ENCODE assay signal across 27 mouse cellular contexts in the genomic region with DNA sequence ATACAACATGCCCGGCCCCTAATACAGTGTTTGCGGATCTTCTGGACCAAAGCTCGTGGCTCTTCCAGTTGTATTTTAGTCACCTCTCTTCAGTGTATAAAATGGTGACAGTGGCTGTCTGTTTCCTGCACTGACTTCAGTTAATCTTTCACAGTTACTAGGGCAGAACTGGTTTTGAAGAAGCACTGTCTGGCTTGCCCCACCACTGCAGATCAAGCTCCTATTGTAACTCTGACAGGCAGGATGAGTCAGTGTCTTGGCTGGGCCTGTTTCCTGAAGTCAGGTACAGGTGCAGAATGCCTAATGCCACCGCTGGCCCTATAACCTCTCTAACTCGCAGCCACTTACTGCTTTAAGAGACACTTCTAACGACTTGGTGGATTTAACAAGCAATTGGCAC.
"Had no signal": no experiment of that assay in that cellular context is flagged by ENCODE, and none has a peak within 500 bp of the region (broad histone marks: within the 10 kb centered on the region; RNA-seq: fewer than 3 reads in every experiment).

No protein-coding gene starts in this region.

- H3K4me3 ChIP-seq: embryonic facial prominence, embryonic 10.5 days; embryonic facial prominence, embryonic 12.5 days; embryonic facial prominence, embryonic 13.5 days; embryonic facial prominence, embryonic 15.5 days; erythroblast, embryonic 14.5 days; forebrain, embryonic 10.5 days; forebrain, embryonic 12.5 days; forebrain, embryonic 13.5 days; forebrain, embryonic 15.5 days; gastrocnemius, adult 2 months; heart, adult 2 months had no signal

- H3K4me1 ChIP-seq: embryonic facial prominence, embryonic 10.5 days; embryonic facial prominence, embryonic 12.5 days; forebrain, embryonic 10.5 days had no signal

- H3K27me3 ChIP-seq: embryonic facial prominence, embryonic 12.5 days; embryonic facial prominence, embryonic 13.5 days; embryonic facial prominence, embryonic 15.5 days; forebrain, embryonic 12.5 days; forebrain, embryonic 13.5 days; forebrain, embryonic 15.5 days had no signal

- H3K36me3 ChIP-seq: embryonic facial prominence, embryonic 12.5 days; embryonic facial prominence, embryonic 13.5 days; embryonic facial prominence, embryonic 15.5 days; forebrain, embryonic 15.5 days had no signal

- DNase-seq: cerebellum, adult 9-10 months; cerebellum, adult 9-11 months; cerebellum, postnatal 10 days; cerebellum, postnatal 14 days; cerebellum, postnatal 25 days; cerebellum, postnatal 36 days; embryo, embryonic 11 days; forebrain, postnatal 0 days; gastrocnemius, adult 2 months; gastrocnemius, postnatal 10 days; gastrocnemius, postnatal 14 days; gastrocnemius, postnatal 25 days; gastrocnemius, postnatal 36 days; heart, adult 11 months; heart, adult 18-20 months; heart, adult 2 months had no signal

- H3K27ac ChIP-seq: embryonic facial prominence, embryonic 10.5 days; embryonic facial prominence, embryonic 12.5 days; embryonic facial prominence, embryonic 13.5 days; embryonic facial prominence, embryonic 15.5 days; forebrain, embryonic 10.5 days; forebrain, embryonic 12.5 days; forebrain, embryonic 13.5 days; forebrain, embryonic 15.5 days; gastrocnemius, adult 2 months; heart, adult 2 months had no signal

- ATAC-seq: forebrain, embryonic 13.5 days; forebrain, embryonic 14.5 days; forebrain, embryonic 15.5 days; forebrain, embryonic 16.5 days; forebrain, postnatal 0 days had no signal
